Mouse (Mus musculus): ENCODE results near the gene Sult1d1.

GRCm38 (mm10) chr5:87568845-87569244 lies at the start of gene Sult1d1:
- TF ChIP-seq CTCF (IDR thresholded peaks at IDR 0.05; ENCODE audit: low read depth, low read length) (no peak), POLR2A (IDR thresholded peaks at IDR 0.05; ENCODE audit: extremely low read depth, insufficient read depth, low read length) (no peak)
